Mouse (Mus musculus): Measurements from ENCODE around the gene Gm10184. TPM values are rescaled to one million over a fixed set of nuclear protein-coding genes. Genes with fewer than 3 reads are reported as not detected.
"Not testable (repeated sequence)": the region's sequence is repeated elsewhere in the genome, so short reads cannot be mapped to it uniquely, and the experiment has no call there.

Gene Gm10184
- 20.8 and 24.2 TPM in 2 replicates for polyA plus RNA-seq (2014; fragmentation: Nextera tagmentation; extraction: Ambion mirVana)

DNA sequence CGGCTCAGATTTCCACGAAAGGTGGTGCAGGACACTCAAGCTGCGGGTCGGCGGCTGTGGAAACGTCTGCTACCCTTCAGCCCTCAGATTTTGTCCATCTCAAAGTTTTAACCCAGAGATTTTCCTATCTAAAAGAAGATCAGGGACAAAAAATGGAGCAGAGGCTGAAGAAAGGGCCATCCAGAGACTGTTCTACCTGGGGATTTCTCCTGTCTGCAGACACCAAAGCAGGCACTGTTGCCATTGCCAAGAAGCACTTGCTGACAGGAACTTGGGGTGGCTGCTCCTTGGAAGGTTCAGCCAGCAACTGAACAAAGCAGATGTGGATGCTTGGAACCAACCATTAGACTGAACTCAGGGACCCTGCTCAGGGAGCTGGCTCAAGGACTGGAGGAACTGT is at the start of gene Gm10184:
Gene Gm10184 (minus strand): TSS at position 101 of the 400 bp plus-strand sequence.
- Histone ChIP-seq H3K4me2 (replicated peaks) (no peak within 1 kb of the TSS), H3K9ac (no peak within 1 kb of the TSS), H3K9me3 (ENCODE audit: control insufficient read depth, low read length) (no peaks in the 10 kb centered on the region), H3K4me1 (replicated peaks; ENCODE audit: control insufficient read depth, insufficient read depth, low read length) (no peaks in the 10 kb centered on the region), H3K27me3 (ENCODE audit: control insufficient read depth, insufficient read depth, low read length) (no peaks in the 10 kb centered on the region), H3K4me3 (replicated peaks; ENCODE audit: low read length) (no peak within 1 kb of the TSS), H3K27ac (no peak within 1 kb of the TSS), H3K36me3 (replicated peaks; ENCODE audit: control insufficient read depth, insufficient read depth) (no peaks in the 10 kb centered on the region)
- ATAC-seq (ENCODE audit: low FRiP score) (no peak), DNase-seq (ENCODE audit: low spot score) (no peak)
- 92% methylated on average over 6 of the region's 6 CpGs for whole genome bisulfite sequencing

- H3K4me1 ChIP-seq (replicated peaks; ENCODE audit: control insufficient read depth, insufficient read depth, low read length): no peaks in the 10 kb centered on the region
- DNase-seq (ENCODE audit: low spot score) (no peak), ATAC-seq (ENCODE audit: low FRiP score) (no peak)
- H3K4me3 ChIP-seq (replicated peaks; ENCODE audit: low read length): no peak overlapping the region
- no peaks in the 10 kb centered on the region for H3K27me3 ChIP-seq (ENCODE audit: control insufficient read depth, insufficient read depth, low read length)
- H3K36me3 ChIP-seq (replicated peaks; ENCODE audit: control insufficient read depth, insufficient read depth): no peaks in the 10 kb centered on the region
- H3K9ac ChIP-seq: no peak overlapping the region
- no peaks in the 10 kb centered on the region for H3K9me3 ChIP-seq (ENCODE audit: control insufficient read depth, low read length)
- H3K4me2 ChIP-seq (replicated peaks): no peak overlapping the region
- H3K27ac ChIP-seq: no peak overlapping the region
- WGBS: 56% methylated on average over 2 of the region's 2 CpGs
Measured at GRCm38 (mm10) chr17:89933950-89934349, 23.7 kb upstream of the Gm10184 start.

DNA sequence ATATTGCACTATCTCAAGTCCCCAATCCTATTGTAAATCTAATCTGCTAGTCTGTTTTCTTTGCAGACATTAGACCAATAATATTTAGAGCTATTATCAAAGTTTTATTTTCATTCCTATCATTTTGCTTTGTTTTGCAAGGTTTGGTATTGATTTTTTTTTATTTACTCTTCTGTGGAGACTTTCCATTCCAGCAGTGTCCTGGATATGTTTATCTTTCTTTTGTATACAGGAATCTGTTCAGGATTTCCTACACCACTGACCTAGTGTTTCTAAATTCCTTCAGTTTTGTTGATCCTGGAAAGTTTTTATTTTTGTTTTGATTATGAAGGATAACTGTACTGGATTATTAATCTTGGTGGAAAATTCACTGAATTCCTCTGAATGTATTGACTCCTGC is 2.6 kb downstream of the Gm10184 start:
- no peak overlapping the region for H3K4me3 ChIP-seq (replicated peaks; ENCODE audit: low read length)

DNA sequence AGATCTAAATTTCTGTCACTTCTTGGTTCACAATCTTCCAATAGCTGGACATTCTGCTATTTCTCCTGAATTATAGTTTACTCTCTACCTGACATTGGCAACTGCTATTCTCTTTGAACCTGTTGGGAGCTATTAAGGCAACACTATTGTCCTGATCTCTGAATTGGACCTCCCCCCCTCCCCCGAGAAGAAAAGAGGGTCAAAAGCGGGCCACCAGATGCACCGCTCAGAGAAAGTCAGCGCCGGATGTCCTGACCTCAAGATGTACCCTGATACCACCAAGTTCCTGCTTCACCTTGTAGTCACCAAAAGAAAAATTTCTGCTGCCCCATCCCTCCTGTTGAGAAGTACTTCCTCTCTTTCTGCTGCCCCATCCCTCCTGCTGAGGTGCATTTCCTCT is 5.5 kb downstream of the Gm10184 start:
- WGBS: 92% methylated on average over 5 of the region's 5 CpGs
- not testable (repeated sequence) for H3K27me3 ChIP-seq (ENCODE audit: control insufficient read depth, insufficient read depth, low read length); H3K4me3 ChIP-seq (replicated peaks; ENCODE audit: low read length); H3K9me3 ChIP-seq (ENCODE audit: control insufficient read depth, low read length); ATAC-seq (ENCODE audit: low FRiP score); DNase-seq (ENCODE audit: low spot score); H3K27ac ChIP-seq; H3K4me1 ChIP-seq (replicated peaks; ENCODE audit: control insufficient read depth, insufficient read depth, low read length); H3K9ac ChIP-seq; H3K36me3 ChIP-seq (replicated peaks; ENCODE audit: control insufficient read depth, insufficient read depth); H3K4me2 ChIP-seq (replicated peaks)

More for the DNA sequence above, 2.6 kb downstream of the Gm10184 start:
- H3K9me3 ChIP-seq (ENCODE audit: control insufficient read depth, low read length): no peaks in the 10 kb centered on the region
- no peaks in the 10 kb centered on the region for H3K4me1 ChIP-seq (replicated peaks; ENCODE audit: control insufficient read depth, insufficient read depth, low read length)
- no peak for DNase-seq (ENCODE audit: low spot score)
- no peak for ATAC-seq (ENCODE audit: low FRiP score)
- H3K9ac ChIP-seq: no peak overlapping the region
- H3K36me3 ChIP-seq (replicated peaks; ENCODE audit: control insufficient read depth, insufficient read depth): no peaks in the 10 kb centered on the region
- no peak overlapping the region for H3K4me2 ChIP-seq (replicated peaks)
- H3K27ac ChIP-seq: no peak overlapping the region
- no peaks in the 10 kb centered on the region for H3K27me3 ChIP-seq (ENCODE audit: control insufficient read depth, insufficient read depth, low read length)

GRCm38 (mm10) chr17:89902767-89903166 is 7.5 kb downstream of the Gm10184 start:
- Histone ChIP-seq H3K36me3 (replicated peaks; ENCODE audit: control insufficient read depth, insufficient read depth) (no peaks in the 10 kb centered on the region), H3K9me3 (ENCODE audit: control insufficient read depth, low read length) (no peaks in the 10 kb centered on the region), H3K27me3 (ENCODE audit: control insufficient read depth, insufficient read depth, low read length) (no peaks in the 10 kb centered on the region), H3K4me3 (replicated peaks; ENCODE audit: low read length) (no peak overlapping the region), H3K4me2 (replicated peaks) (no peak overlapping the region), H3K27ac (no peak overlapping the region), H3K9ac (no peak overlapping the region), H3K4me1 (replicated peaks; ENCODE audit: control insufficient read depth, insufficient read depth, low read length) (no peaks in the 10 kb centered on the region; the same call in 1 of the 2 replicates)
- ATAC-seq (ENCODE audit: low FRiP score) (no peak), DNase-seq (ENCODE audit: low spot score) (no peak)
- WGBS: 88% methylated on average over 1 of the region's 1 CpGs

DNA sequence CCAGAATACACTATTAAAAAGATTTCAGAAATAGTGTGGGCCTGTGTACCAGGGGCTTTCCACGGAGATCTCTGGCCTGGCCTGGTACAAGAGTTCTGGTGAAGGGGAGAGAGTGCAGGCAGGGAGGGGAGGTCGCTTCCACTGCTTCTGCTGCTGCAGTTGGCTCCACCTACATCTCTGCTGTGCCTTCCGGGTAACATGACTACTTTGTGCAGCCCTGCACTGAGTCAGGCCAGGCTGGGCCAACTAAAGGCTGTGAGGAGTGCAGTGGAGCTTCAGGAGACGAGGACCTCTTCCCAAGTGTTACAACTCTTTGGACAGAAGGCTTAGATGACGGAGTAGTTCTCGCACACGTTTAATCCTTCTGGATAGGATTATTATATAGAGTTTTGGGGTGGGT is 9.6 kb downstream of the Gm10184 start:
- Histone ChIP-seq H3K36me3 (replicated peaks; ENCODE audit: control insufficient read depth, insufficient read depth) (no peaks in the 10 kb centered on the region), H3K9me3 (ENCODE audit: control insufficient read depth, low read length) (no peaks in the 10 kb centered on the region), H3K4me2 (replicated peaks) (no peak overlapping the region), H3K4me1 (replicated peaks; ENCODE audit: control insufficient read depth, insufficient read depth, low read length) (no peaks in the 10 kb centered on the region; the same call in 1 of the 2 replicates), H3K4me3 (replicated peaks; ENCODE audit: low read length) (no peak overlapping the region), H3K27me3 (ENCODE audit: control insufficient read depth, insufficient read depth, low read length) (no peaks in the 10 kb centered on the region), H3K9ac (no peak overlapping the region), H3K27ac (no peak overlapping the region)
- 69% methylated on average over 7 of the region's 7 CpGs for WGBS
- DNase-seq (ENCODE audit: low spot score) (no peak), ATAC-seq (ENCODE audit: low FRiP score) (no peak)

DNA sequence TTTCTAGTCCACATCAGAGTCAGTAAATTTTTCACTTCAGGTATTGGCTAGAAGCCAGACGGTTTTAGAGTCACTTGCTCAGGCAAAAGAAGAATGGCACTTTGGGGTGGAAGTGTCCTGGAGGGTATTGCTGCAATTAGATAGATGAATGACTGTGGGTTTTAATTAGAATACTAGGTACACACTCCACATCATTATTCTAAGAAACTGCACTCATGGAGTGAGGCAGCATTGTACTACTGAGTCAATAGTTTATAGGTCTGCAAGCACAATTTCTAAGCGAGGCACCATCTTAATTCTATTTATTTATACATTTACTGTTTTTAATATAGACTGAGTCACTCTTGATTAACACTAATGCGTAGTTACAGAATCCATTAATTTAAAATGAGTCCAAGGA is 10.4 kb downstream of the Gm10184 start:
- DNase-seq (ENCODE audit: low spot score) (no peak), ATAC-seq (ENCODE audit: low FRiP score) (no peak)
- H3K4me1 ChIP-seq (replicated peaks; ENCODE audit: control insufficient read depth, insufficient read depth, low read length): no peaks in the 10 kb centered on the region; the same call in 1 of the 2 replicates
- WGBS: 60% methylated on average over 3 of the region's 3 CpGs
- H3K4me3 ChIP-seq (replicated peaks; ENCODE audit: low read length): no peak overlapping the region
- no peaks in the 10 kb centered on the region for H3K36me3 ChIP-seq (replicated peaks; ENCODE audit: control insufficient read depth, insufficient read depth)
- H3K27ac ChIP-seq: no peak overlapping the region
- H3K4me2 ChIP-seq (replicated peaks): no peak overlapping the region
- H3K9me3 ChIP-seq (ENCODE audit: control insufficient read depth, low read length): no peaks in the 10 kb centered on the region
- no peak overlapping the region for H3K9ac ChIP-seq
- H3K27me3 ChIP-seq (ENCODE audit: control insufficient read depth, insufficient read depth, low read length): no peaks in the 10 kb centered on the region

- no peak for ATAC-seq (ENCODE audit: low FRiP score)
- H3K27ac ChIP-seq: no peak overlapping the region
Measured at GRCm38 (mm10) chr17:89864996-89865395, 45.3 kb downstream of the Gm10184 start.

More at GRCm38 (mm10) chr17:89864996-89865395, 45.3 kb downstream of the Gm10184 start:
- Histone ChIP-seq H3K4me1 (replicated peaks; ENCODE audit: control insufficient read depth, insufficient read depth, low read length) (no peaks in the 10 kb centered on the region), H3K4me3 (replicated peaks; ENCODE audit: low read length) (no peak overlapping the region), H3K4me2 (replicated peaks) (no peak overlapping the region), H3K9me3 (ENCODE audit: control insufficient read depth, low read length) (no peaks in the 10 kb centered on the region), H3K27me3 (ENCODE audit: control insufficient read depth, insufficient read depth, low read length) (no peaks in the 10 kb centered on the region), H3K36me3 (replicated peaks; ENCODE audit: control insufficient read depth, insufficient read depth) (no peaks in the 10 kb centered on the region), H3K9ac (no peak overlapping the region)
- DNase-seq (ENCODE audit: low spot score): no peak
- WGBS: 57% methylated on average over 3 of the region's 3 CpGs
